Mouse (Mus musculus): Measurements from ENCODE around the gene Pakap. TPM values are rescaled to one million over a fixed set of nuclear protein-coding genes. Genes with fewer than 3 reads are reported as not detected.
"Not testable (repeated sequence)": the region's sequence is repeated elsewhere in the genome, so short reads cannot be mapped to it uniquely, and the experiment has no call there.

Gene Pakap
- total RNA-seq, 2 experiments from 2014 or later, result 37.4 to 44.3 TPM

- intact Hi-C loops (cut with DNase I), result loop anchor here (5.0 kb wide), 2 partner anchors 36 to 101 kb away; no protein-coding TSS in a partner anchor
- DNase-seq (ENCODE audit: low spot score), result no peak
Measured at GRCm38 (mm10) chr4:57883520-57884421, 315.8 kb downstream of the Pakap start.

- DNase-seq (ENCODE audit: low spot score), result no peak
- intact Hi-C loops (cut with DNase I), result loop anchor here (5.0 kb wide), 2 partner anchors 37 to 102 kb away; no protein-coding TSS in a partner anchor
Measured at GRCm38 (mm10) chr4:57884511-57884910, 316.5 kb downstream of the Pakap start.

DNA sequence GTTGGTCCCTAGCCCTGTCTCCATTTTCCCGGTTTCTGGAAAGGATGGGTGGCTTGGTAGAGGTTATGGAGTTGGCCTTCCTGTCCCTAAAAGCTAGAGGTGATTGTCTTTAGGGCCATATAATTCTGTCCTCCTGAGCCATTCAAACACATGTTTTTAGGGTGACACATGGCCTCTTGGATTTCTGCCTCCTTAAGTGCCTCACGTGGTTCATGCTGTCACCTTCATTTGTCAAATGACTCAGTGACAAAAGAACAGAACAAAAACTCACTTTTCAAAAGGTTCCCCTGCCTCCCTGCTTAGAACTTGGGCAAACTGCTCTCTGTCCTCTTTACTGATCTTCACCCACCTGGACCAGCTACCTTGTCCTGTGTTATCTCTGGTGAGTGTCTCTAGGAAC, 317.2 kb downstream of the Pakap start:
- intact Hi-C loops (cut with DNase I), result no loop called here

GRCm38 (mm10) chr4:57886066-57886887, 318.3 kb downstream of the Pakap start:
- intact Hi-C loops (cut with DNase I), result no loop called here
- no peak for DNase-seq (ENCODE audit: low spot score)

More for the DNA sequence above, 317.2 kb downstream of the Pakap start:
- no peak for DNase-seq (ENCODE audit: low spot score)

DNA sequence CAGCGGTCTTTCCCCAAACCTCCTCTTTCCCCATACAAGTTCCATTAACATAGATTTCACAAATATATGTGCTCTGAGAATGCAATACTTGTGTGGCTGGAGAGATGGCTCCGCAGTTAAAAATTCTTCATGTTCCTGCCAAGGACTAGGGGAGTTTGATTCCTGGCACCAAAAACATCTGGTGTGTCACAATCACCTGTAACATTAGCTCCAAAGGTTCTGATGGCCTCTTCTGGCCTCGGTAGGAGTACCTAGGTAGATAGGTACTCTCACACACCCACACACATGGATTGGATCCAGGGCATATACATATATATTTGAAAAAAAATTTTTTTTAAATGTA, 318.9 kb downstream of the Pakap start:
- no peak for DNase-seq (ENCODE audit: low spot score)
- intact Hi-C loops (cut with DNase I), result no loop called here

DNA sequence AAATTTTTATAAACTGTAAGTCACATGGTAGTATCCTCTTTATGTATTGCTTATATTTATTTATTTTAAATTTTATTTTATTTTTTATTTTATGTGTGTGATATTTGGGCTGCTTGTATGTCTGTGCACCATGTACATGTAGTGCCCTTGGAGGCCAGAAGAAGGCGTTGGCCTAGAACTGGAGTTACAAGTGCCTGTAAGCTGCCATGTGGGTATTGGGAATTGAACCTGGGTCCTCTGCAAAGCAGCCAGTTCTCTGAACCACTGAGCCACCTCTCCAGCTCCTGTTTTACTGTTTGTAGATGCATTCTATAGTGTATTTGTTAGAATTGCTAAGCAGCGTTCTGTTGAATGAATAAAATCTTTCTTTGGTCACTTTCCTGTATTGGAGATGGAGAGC, 320.3 kb downstream of the Pakap start:
- no peak for DNase-seq (ENCODE audit: low spot score)
- intact Hi-C loops (cut with DNase I), result no loop called here

- DNase-seq (ENCODE audit: low spot score); intact Hi-C loops (cut with DNase I): not testable (repeated sequence)
Measured at GRCm38 (mm10) chr4:57888978-57889377, 321.0 kb downstream of the Pakap start.

- DNase-seq (ENCODE audit: low spot score), result no peak
- intact Hi-C loops (cut with DNase I), result no loop called here
Measured at GRCm38 (mm10) chr4:57889773-57890172, 321.8 kb downstream of the Pakap start.

DNA sequence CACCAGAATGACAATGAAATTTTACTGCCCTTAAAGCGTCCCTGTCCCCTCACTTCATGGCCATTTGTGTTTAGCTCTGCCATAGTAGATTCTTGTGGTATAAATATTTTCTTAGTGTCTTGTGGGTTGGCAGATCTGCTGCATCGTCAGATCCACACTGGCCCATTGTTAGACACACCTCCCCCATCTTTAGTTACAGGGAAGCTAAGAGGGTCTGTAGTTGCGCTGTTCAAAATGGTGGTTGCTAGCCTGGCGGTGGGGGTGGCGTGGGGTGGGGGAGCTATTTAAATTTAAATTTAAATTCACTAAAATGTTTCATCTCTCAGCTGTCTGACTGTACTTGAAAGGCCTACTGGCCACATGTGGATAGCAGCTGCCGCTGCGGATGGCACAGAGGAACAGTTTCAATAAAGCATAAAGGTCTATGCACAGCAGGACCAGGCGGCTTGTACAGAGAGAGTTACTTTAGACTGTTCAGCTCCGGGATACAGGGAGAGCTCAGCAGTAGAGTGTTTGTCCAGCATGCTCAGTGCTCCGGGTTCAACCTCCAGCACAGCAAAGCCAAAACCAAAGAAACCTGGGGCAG, 324.1 kb downstream of the Pakap start:
- intact Hi-C loops (cut with DNase I), result no loop called here
- DNase-seq (ENCODE audit: low spot score), result no peak

DNA sequence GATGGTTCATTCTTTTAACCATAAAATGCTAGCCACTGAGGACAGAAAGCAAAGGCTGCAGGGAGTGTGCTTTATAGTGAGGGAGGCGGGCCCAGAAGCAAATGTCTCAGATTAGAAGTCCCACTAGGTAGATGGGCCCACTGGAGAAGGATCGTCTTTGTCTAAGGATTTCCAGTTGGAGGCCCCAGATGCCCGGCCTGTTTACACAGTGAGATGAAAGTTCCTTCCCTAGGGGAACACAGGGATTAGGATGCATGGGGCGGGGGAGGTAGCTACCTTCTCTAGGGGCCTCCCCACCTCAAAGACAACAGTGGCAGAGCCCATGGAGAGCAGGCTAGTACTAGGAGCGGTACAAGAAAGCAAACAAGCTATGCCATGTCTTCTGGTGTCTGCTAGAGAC, 327.2 kb downstream of the Pakap start:
- DNase-seq (ENCODE audit: low spot score), result no peak
- intact Hi-C loops (cut with DNase I), result no loop called here

DNA sequence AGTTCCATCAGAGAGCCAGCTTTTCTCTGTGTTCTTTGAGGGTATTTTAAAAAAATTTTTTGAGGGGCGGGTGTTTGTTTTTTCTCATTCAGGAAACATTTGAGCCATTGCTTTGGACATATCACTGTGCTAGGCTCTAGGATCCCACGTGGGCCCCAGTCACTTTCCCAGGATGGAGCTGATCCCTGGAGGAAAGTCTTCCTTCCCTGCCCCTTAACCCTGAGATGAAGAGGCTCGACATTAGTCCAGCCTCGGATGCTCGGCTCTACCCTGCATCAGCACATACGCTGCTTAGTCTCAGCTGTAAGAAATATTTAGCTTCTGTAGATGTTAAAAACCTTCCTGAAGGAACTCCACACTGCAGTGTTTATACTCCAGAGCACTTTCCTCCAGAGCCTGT, 327.9 kb downstream of the Pakap start:
- intact Hi-C loops (cut with DNase I), result no loop called here
- no peak for DNase-seq (ENCODE audit: low spot score)

DNA sequence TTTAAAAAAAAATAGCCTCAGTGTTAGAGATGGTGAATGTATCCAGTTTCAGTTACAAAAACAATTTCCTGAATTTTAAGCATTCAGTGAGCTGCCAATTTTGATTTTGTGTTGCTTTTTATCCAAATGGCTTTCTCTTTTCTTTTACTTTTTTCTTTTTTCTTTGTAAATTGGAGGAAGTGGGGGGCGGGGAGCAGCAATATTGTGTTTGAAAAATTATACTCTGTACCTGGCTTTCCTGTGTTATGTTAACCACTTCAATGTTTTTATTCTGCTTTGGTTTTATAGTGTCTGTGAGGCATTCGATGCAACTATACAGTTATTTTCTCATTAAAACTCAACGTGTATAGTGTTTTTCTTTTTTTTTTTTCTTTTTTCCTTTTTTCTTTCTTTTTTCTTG, 328.7 kb downstream of the Pakap start:
- DNase-seq (ENCODE audit: low spot score), result no peak
- intact Hi-C loops (cut with DNase I), result no loop called here

GRCm38 (mm10) chr4:57901210-57901609, 333.2 kb downstream of the Pakap start:
- intact Hi-C loops (cut with DNase I), result loop anchor here (1.0 to 10.0 kb wide), 3 partner anchors 176 to 526 kb away; no protein-coding TSS in a partner anchor
- DNase-seq (ENCODE audit: low spot score), result no peak

- intact Hi-C loops (cut with DNase I), result loop anchor here (2.0 to 10.0 kb wide), 3 partner anchors 26 to 528 kb away; no protein-coding TSS in a partner anchor
- DNase-seq (ENCODE audit: low spot score), result no peak
Measured at GRCm38 (mm10) chr4:57902619-57903018, 334.6 kb downstream of the Pakap start.

DNA sequence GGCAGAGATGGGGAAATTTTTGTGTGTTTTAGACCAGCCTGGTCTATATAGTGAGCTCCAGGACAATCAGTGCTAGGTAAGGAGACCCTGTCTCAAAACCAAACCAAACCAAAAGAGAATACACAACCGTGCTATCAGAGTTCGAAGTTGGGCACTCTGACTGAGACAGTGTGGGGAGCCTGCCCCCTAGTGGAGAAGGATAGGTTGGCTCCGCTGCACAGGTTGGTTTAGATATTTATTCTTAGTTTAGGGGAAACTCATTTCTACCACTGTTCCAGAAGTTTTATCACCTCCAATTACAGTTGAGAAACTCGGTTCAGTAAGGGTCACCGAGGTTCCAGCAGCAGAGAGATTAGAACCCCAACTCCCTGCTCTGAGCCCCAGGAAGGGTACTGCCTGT, 336.2 kb downstream of the Pakap start:
- DNase-seq (ENCODE audit: low spot score), result no peak
- intact Hi-C loops (cut with DNase I), result loop anchor here (1.0 to 10.0 kb wide), 3 partner anchors 233 to 529 kb away; no protein-coding TSS in a partner anchor

GRCm38 (mm10) chr4:57904638-57905037, 336.7 kb downstream of the Pakap start:
- DNase-seq (ENCODE audit: low spot score), result no peak
- intact Hi-C loops (cut with DNase I), result loop anchor here (1.0 to 10.0 kb wide), 3 partner anchors 233 to 530 kb away; no protein-coding TSS in a partner anchor

DNA sequence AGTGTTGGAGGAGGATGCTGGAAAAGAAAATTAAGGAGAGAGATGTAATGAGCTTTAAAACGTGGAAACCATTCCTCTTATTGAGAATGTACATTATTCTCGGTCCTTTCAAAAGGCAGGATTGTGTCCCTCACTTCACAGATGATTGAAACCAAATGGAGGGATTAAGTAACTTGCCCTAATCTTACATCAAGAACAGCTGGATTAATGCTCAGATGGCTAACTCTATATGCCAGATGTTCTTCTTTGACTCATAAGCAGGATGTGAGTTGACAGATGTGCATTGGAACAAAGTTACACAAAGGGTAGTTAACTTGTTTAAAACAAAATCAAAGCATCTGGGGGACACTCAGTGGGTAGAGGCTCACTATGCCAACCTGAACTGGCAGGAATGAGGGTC, 338.7 kb downstream of the Pakap start:
- no peak for DNase-seq (ENCODE audit: low spot score)
- intact Hi-C loops (cut with DNase I), result loop anchor here (10.0 kb wide), 1 partner anchor 532 kb away; no protein-coding TSS in a partner anchor

GRCm38 (mm10) chr4:57908860-57909259, 340.9 kb downstream of the Pakap start:
- intact Hi-C loops (cut with DNase I), result loop anchor here (10.0 kb wide), 1 partner anchor 534 kb away; no protein-coding TSS in a partner anchor

DNA sequence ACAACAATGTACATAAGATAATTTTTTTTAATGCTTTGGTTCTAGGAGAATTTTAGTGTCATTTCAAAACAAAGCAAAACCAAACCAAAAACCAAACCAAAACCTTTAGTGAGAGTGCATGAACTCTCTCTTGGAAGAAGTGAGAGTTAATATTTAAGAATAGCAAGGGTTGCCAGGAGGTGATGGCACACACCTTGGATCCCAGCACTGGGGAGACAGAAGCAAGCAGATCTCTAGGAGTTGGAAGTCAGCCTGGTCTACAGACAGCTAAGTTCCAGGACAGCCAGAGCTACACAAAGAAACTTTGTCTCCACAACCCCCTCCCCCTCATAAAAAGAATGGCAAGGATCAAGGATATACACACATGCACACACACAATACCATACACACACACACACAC, 345.0 kb downstream of the Pakap start:
- intact Hi-C loops (cut with DNase I), result no loop called here
- no peak for DNase-seq (ENCODE audit: low spot score)

More at GRCm38 (mm10) chr4:57908860-57909259, 340.9 kb downstream of the Pakap start:
- DNase-seq (ENCODE audit: low spot score), result no peak
